Mouse (Mus musculus) myocyte (in vitro differentiated cells): ENCODE results near the gene Cryge. TPM values are rescaled to one million over a fixed set of nuclear protein-coding genes. Genes with fewer than 3 reads are reported as not detected.

Experiments
- H3K27me3 ChIP-seq: one replicate; pipeline ENCODE4 v1.6.1; 2011; ENCODE audit not compliant: control insufficient read depth, insufficient read depth, insufficient read length
- H3K36me3 ChIP-seq: one replicate; pipeline ENCODE4 v1.6.1; 2011; ENCODE audit not compliant: control insufficient read depth, insufficient read depth
- H3K4me2 ChIP-seq: one replicate; pipeline ENCODE4 v1.6.1; 2011; ENCODE audit warnings: low read depth, control low read depth
- H3K4me3 ChIP-seq: one replicate; pipeline ENCODE4 v1.5.1; 2011; ENCODE audit warnings: mild to moderate bottlenecking, control low read depth, moderate library complexity
- H3K79me2 ChIP-seq: one replicate; pipeline ENCODE4 v1.6.1; 2011; ENCODE audit not compliant: control insufficient read depth, insufficient read depth
- H3ac ChIP-seq: one replicate; pipeline ENCODE4 v1.6.1; 2011; ENCODE audit not compliant: control insufficient read depth, insufficient read length
- CEBPB ChIP-seq: IDR thresholded peaks from 2 replicates; pipeline ENCODE4 v1.6.1; 2011; ENCODE audit warnings: mild to moderate bottlenecking, moderate library complexity; ENCODE audit not compliant: poor library complexity, insufficient read depth, severe bottlenecking
- E2F4 ChIP-seq: IDR thresholded peaks from one replicate; pipeline ENCODE4 v1.6.1; 2011; ENCODE audit warnings: mild to moderate bottlenecking, control low read depth, moderate library complexity; ENCODE audit not compliant: insufficient read depth
- MAX ChIP-seq: IDR thresholded peaks from one replicate; pipeline ENCODE4 v1.6.1; 2011; ENCODE audit warnings: low read depth, mild to moderate bottlenecking, control low read depth
- POLR2A ChIP-seq: IDR thresholded peaks from one replicate; pipeline ENCODE4 v1.6.1; 2011; ENCODE audit warnings: low read depth, mild to moderate bottlenecking, control low read depth, moderate library complexity; ENCODE audit not compliant: insufficient read length
- REST ChIP-seq: IDR thresholded peaks from one replicate; pipeline ENCODE4 v1.6.1; 2011; ENCODE audit warnings: mild to moderate bottlenecking, control low read depth, moderate library complexity; ENCODE audit not compliant: insufficient read depth, insufficient read length
- USF1 ChIP-seq: IDR thresholded peaks from one replicate; pipeline ENCODE4 v1.6.1; 2011; ENCODE audit warnings: low read depth, mild to moderate bottlenecking, control low read depth, moderate library complexity
- polyA plus RNA-seq: library from polyadenylated mRNA; unstranded; fragments of >200 nt; fragmentation: generic; extraction: Trizol; gene quantifications from one replicate; pipeline ENCODE4 v1.2.1, GENCODE M21; 2012; ENCODE audit warnings: missing spikeins

Cryge gene
- polyA plus RNA-seq, 1 experiment = not detected

- Histone ChIP-seq H3ac (no peak overlapping the region), H3K27me3 (no peaks in the 10 kb centered on the region)
Observed at GRCm38 (mm10) chr1:65004526-65004925, 46.4 kb downstream of the Cryge start.

More at GRCm38 (mm10) chr1:65004526-65004925, 46.4 kb downstream of the Cryge start:
- Histone ChIP-seq H3K36me3 (no peaks in the 10 kb centered on the region), H3K4me3 (no peak overlapping the region), H3K79me2 (no peaks in the 10 kb centered on the region), H3K4me2 (no peak overlapping the region)
- no peak for TF ChIP-seq CEBPB
- TF ChIP-seq REST = no peak
- no peak for TF ChIP-seq USF1
- no peak for TF ChIP-seq POLR2A
- no peak for TF ChIP-seq MAX
- TF ChIP-seq E2F4 = no peak

Other genes starting within 250 kb of the Cryge start
- 3.9 TPM for gene Plekhm3, start 94.3 kb downstream of the Cryge start, polyA plus RNA-seq
- gene Akr1cl, start 18.4 kb downstream of the Cryge start, polyA plus RNA-seq = not detected
- gene Crygd, start 12.3 kb upstream of the Cryge start, polyA plus RNA-seq = not detected
- gene Crygc, start 22.5 kb upstream of the Cryge start, polyA plus RNA-seq = not detected
- not detected for gene Crygb, start 31.1 kb upstream of the Cryge start, polyA plus RNA-seq
- gene Cryga, start 52.2 kb upstream of the Cryge start, polyA plus RNA-seq = not detected
- not detected for gene Gm28845, start 68.4 kb upstream of the Cryge start, polyA plus RNA-seq
- not detected for gene D630023F18Rik, start 72.1 kb upstream of the Cryge start, polyA plus RNA-seq
- 44.7 TPM for gene Idh1, start 135.4 kb upstream of the Cryge start, polyA plus RNA-seq
- gene Pikfyve, start 135.5 kb upstream of the Cryge start, polyA plus RNA-seq = 4.2 TPM
- gene Pth2r, start 230.9 kb upstream of the Cryge start, polyA plus RNA-seq = 0.01 TPM